Mouse (Mus musculus): Measurements from ENCODE around the gene Zfp14. TPM values are rescaled to one million over a fixed set of nuclear protein-coding genes. Genes with fewer than 3 reads are reported as not detected.

Gene Zfp14
- total RNA-seq, 1 experiment, result 2.1 TPM

DNA sequence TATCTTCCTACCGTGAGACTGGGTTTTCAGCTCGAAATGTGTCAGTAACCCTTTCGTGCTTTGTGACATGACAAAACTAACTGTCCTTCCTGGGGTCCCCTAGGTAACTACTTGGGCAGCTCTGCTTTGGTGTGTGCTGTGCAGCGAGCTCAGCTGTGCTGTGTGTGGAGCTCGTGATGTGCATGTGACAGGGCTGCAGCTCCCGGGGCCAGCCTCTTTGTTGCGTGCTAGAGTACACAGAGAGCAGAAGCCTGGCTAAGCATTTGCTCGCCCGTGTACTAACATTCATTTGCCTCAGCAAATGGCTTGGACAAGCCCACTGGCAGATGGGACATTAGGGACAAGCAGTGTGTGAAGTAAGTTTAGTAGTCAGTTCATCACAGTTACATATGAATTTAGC lies 57.8 kb downstream of the Zfp14 start:
- Histone ChIP-seq H3K4me3 (ENCODE audit: insufficient read depth in 1 of 2, low read depth in 1 of 2, low read length in 2 of 2, poor library complexity in 1 of 2, severe bottlenecking in 1 of 2) (no peak overlapping the region), H3K4me1 (ENCODE audit: control insufficient read depth in 2 of 2, insufficient read depth in 2 of 2, low read length in 2 of 2, poor library complexity in 1 of 2) (peaks cover 0 to 9% of the 10 kb centered on the region in 2 experiments; a peak in 2 of 4 replicates), H3K36me3 (ENCODE audit: control insufficient read depth, insufficient read depth, low read length, poor library complexity, severe bottlenecking) (peaks cover 47% of the 10 kb centered on the region), H3K27ac (ENCODE audit: insufficient read depth, low read depth, low read length, poor library complexity, severe bottlenecking) (no peak overlapping the region), H3K9ac (ENCODE audit: insufficient read depth, low read depth, low read length, poor library complexity, severe bottlenecking) (no peak overlapping the region), H3K9me3 (ENCODE audit: control insufficient read depth, insufficient read depth, low read depth, low read length) (no peaks in the 10 kb centered on the region)
- DNase-seq (ENCODE audit: low read depth, low spot score), result no peak
- TF ChIP-seq ZC3H11A (IDR thresholded peaks at IDR 0.05; ENCODE audit: borderline replicate concordance, low read depth, low read length) (no peak), HCFC1 (IDR thresholded peaks at IDR 0.05; ENCODE audit: borderline replicate concordance, insufficient read depth, low read length) (no peak), MAFK (IDR thresholded peaks at IDR 0.05; ENCODE audit: insufficient read depth, low read depth, low read length) (no peak), ZNF384 (IDR thresholded peaks at IDR 0.05; ENCODE audit: low read depth, low read length) (no peak), CHD2 (IDR thresholded peaks at IDR 0.05; ENCODE audit: low read depth, low read length) (no peak)
- in situ Hi-C loops (cut with MboI; ENCODE audit: low sequenced_read_pairs in 2 of 2, unreplicated experiment in 2 of 2), result no loop called here

DNA sequence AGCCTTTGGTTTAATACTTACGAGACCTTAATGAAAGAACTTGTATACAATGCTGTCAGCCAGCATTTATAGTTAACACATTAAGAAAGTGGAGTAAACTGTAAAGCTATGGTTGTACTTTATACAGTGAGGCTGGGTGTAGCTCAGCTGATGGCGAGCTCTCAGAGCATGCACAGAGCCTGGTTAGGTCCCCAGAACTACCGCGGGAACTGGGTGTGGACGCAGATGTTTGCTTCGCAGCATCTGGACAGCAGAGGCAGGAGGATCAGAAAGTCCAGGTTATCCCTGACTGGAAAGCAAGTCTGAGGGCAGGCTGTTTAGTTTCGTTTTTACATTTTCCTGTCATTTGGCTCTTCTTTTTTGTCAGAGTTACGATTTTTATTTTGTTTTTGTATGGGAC lies 58.5 kb downstream of the Zfp14 start:
- TF ChIP-seq MAFK (IDR thresholded peaks at IDR 0.05; ENCODE audit: insufficient read depth, low read depth, low read length) (no peak), ZC3H11A (IDR thresholded peaks at IDR 0.05; ENCODE audit: borderline replicate concordance, low read depth, low read length) (no peak), ZNF384 (IDR thresholded peaks at IDR 0.05; ENCODE audit: low read depth, low read length) (no peak), HCFC1 (IDR thresholded peaks at IDR 0.05; ENCODE audit: borderline replicate concordance, insufficient read depth, low read length) (no peak), CHD2 (IDR thresholded peaks at IDR 0.05; ENCODE audit: low read depth, low read length) (no peak)
- H3K4me1 ChIP-seq (ENCODE audit: control insufficient read depth in 2 of 2, insufficient read depth in 2 of 2, low read length in 2 of 2, poor library complexity in 1 of 2), result peaks cover 0 to 11% of the 10 kb centered on the region in 2 experiments; a peak in 2 of 4 replicates
- H3K36me3 ChIP-seq (ENCODE audit: control insufficient read depth, insufficient read depth, low read length, poor library complexity, severe bottlenecking), result peaks cover 45% of the 10 kb centered on the region
- DNase-seq (ENCODE audit: low read depth, low spot score), result no peak
- H3K27ac ChIP-seq (ENCODE audit: insufficient read depth, low read depth, low read length, poor library complexity, severe bottlenecking), result no peak overlapping the region
- no peaks in the 10 kb centered on the region for H3K9me3 ChIP-seq (ENCODE audit: control insufficient read depth, insufficient read depth, low read depth, low read length)
- H3K9ac ChIP-seq (ENCODE audit: insufficient read depth, low read depth, low read length, poor library complexity, severe bottlenecking), result no peak overlapping the region
- in situ Hi-C loops (cut with MboI; ENCODE audit: low sequenced_read_pairs in 2 of 2, unreplicated experiment in 2 of 2), result no loop called here
- H3K4me3 ChIP-seq (ENCODE audit: insufficient read depth in 1 of 2, low read depth in 1 of 2, low read length in 2 of 2, poor library complexity in 1 of 2, severe bottlenecking in 1 of 2), result no peak overlapping the region

DNA sequence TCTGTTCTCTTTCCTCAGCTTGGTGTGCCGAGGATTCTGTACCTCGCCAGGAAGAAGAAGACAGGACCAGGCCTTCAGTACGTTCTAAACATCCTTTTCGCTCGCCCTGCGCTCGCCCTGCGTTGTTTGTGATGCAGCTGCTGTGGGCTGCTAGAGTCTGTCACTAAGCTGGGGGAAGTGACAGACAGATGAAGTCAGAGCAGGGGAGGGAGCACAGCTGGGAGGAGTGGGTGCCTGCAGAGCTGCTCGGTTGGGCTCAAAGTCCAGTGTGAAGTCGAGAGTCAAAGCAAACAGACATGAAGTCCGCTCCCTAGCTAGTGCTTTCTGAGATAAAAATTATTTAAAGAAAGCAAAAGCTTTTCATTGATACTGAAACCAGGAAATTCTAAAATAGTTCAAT lies 62.1 kb downstream of the Zfp14 start:
- Histone ChIP-seq H3K36me3 (ENCODE audit: control insufficient read depth, insufficient read depth, low read length, poor library complexity, severe bottlenecking) (peaks cover 46% of the 10 kb centered on the region), H3K4me3 (ENCODE audit: insufficient read depth in 1 of 2, low read depth in 1 of 2, low read length in 2 of 2, poor library complexity in 1 of 2, severe bottlenecking in 1 of 2) (no peak overlapping the region), H3K27ac (ENCODE audit: insufficient read depth, low read depth, low read length, poor library complexity, severe bottlenecking) (no peak overlapping the region), H3K4me1 (ENCODE audit: control insufficient read depth in 2 of 2, insufficient read depth in 2 of 2, low read length in 2 of 2, poor library complexity in 1 of 2) (peaks cover 6 to 15% of the 10 kb centered on the region in 2 experiments; a peak in 3 of 4 replicates), H3K9me3 (ENCODE audit: control insufficient read depth, insufficient read depth, low read depth, low read length) (no peaks in the 10 kb centered on the region), H3K9ac (ENCODE audit: insufficient read depth, low read depth, low read length, poor library complexity, severe bottlenecking) (no peak overlapping the region)
- TF ChIP-seq MAFK (IDR thresholded peaks at IDR 0.05; ENCODE audit: insufficient read depth, low read depth, low read length) (no peak), ZC3H11A (IDR thresholded peaks at IDR 0.05; ENCODE audit: borderline replicate concordance, low read depth, low read length) (no peak), CHD2 (IDR thresholded peaks at IDR 0.05; ENCODE audit: low read depth, low read length) (no peak), HCFC1 (IDR thresholded peaks at IDR 0.05; ENCODE audit: borderline replicate concordance, insufficient read depth, low read length) (no peak), ZNF384 (IDR thresholded peaks at IDR 0.05; ENCODE audit: low read depth, low read length) (no peak)
- in situ Hi-C loops (cut with MboI; ENCODE audit: low sequenced_read_pairs in 2 of 2, unreplicated experiment in 2 of 2), result no loop called here
- no peak for DNase-seq (ENCODE audit: low read depth, low spot score)

DNA sequence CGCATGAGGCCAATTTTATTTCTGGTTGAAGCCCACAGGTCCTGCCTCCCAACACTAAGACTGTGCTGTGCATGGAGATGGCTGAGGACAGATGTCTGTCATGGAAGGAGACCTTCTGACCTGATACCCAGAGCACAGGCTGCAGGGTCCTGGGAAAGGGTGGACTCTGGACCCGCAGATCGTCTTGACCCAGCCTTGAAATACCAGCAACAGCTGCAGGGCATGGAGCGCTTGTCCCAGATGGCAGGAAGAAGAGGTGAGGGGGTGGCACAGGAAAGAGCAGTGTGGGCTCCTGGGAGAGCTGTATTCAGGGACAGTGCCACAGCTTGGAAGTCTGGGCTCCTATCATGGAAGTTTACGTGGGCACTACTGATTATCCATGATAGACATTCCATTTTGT lies 63.6 kb downstream of the Zfp14 start:
- H3K4me1 ChIP-seq (ENCODE audit: control insufficient read depth in 2 of 2, insufficient read depth in 2 of 2, low read length in 2 of 2, poor library complexity in 1 of 2), result peaks cover 6 to 15% of the 10 kb centered on the region in 2 experiments; a peak in 3 of 4 replicates
- TF ChIP-seq HCFC1 (IDR thresholded peaks at IDR 0.05; ENCODE audit: borderline replicate concordance, insufficient read depth, low read length) (no peak), ZNF384 (IDR thresholded peaks at IDR 0.05; ENCODE audit: low read depth, low read length) (no peak), MAFK (IDR thresholded peaks at IDR 0.05; ENCODE audit: insufficient read depth, low read depth, low read length) (no peak), ZC3H11A (IDR thresholded peaks at IDR 0.05; ENCODE audit: borderline replicate concordance, low read depth, low read length) (no peak)
- no peak overlapping the region for H3K27ac ChIP-seq (ENCODE audit: insufficient read depth, low read depth, low read length, poor library complexity, severe bottlenecking)
- in situ Hi-C loops (cut with MboI; ENCODE audit: low sequenced_read_pairs in 2 of 2, unreplicated experiment in 2 of 2), result no loop called here
- no peaks in the 10 kb centered on the region for H3K9me3 ChIP-seq (ENCODE audit: control insufficient read depth, insufficient read depth, low read depth, low read length)
- no peak for DNase-seq (ENCODE audit: low read depth, low spot score)
- H3K36me3 ChIP-seq (ENCODE audit: control insufficient read depth, insufficient read depth, low read length, poor library complexity, severe bottlenecking), result peaks cover 37% of the 10 kb centered on the region
- no peak overlapping the region for H3K4me3 ChIP-seq (ENCODE audit: insufficient read depth in 1 of 2, low read depth in 1 of 2, low read length in 2 of 2, poor library complexity in 1 of 2, severe bottlenecking in 1 of 2)
- H3K9ac ChIP-seq (ENCODE audit: insufficient read depth, low read depth, low read length, poor library complexity, severe bottlenecking), result no peak overlapping the region

Other genes with a start within 250 kb of the Zfp14 start
- 4.5 and 5.3 TPM in 2 replicates for gene Zfp790, start 235.3 kb downstream of the Zfp14 start, total RNA-seq (2012; rRNA removed)
- 6.9 and 12.3 TPM in 2 replicates for gene Zfp940, start 197.7 kb downstream of the Zfp14 start, total RNA-seq (2012; rRNA removed)
- gene Zfp420, start 191.4 kb downstream of the Zfp14 start, total RNA-seq (2012; rRNA removed), result 5.6 and 6.9 TPM in 2 replicates
- gene Zfp27, start 144.8 kb downstream of the Zfp14 start, total RNA-seq (2012; rRNA removed), result 5.1 and 6.1 TPM in 2 replicates
- gene Zfp383, start 143.2 kb downstream of the Zfp14 start, total RNA-seq (2012; rRNA removed), result 5.1 and 5.4 TPM in 2 replicates
- 11.7 and 24.1 TPM in 2 replicates for gene Zfp74, start 97.3 kb downstream of the Zfp14 start, total RNA-seq (2012; rRNA removed)
- 120 and 126 TPM in 2 replicates for gene Zfp568, start 67.4 kb downstream of the Zfp14 start, total RNA-seq (2012; rRNA removed)
- gene Zfp82, start 21.5 kb upstream of the Zfp14 start, total RNA-seq (2012; rRNA removed), result 5.8 and 7.3 TPM in 2 replicates
- gene Gm26920, start 39.0 kb upstream of the Zfp14 start, total RNA-seq (2012; rRNA removed), result 0.26 and 0.71 TPM in 2 replicates
- gene Zfp566, start 39.1 kb upstream of the Zfp14 start, total RNA-seq (2012; rRNA removed), result 13.1 and 16.3 TPM in 2 replicates
- gene Zfp260, start 43.4 kb upstream of the Zfp14 start, total RNA-seq (2012; rRNA removed), result 33.5 and 40.4 TPM in 2 replicates
- 5.3 and 5.7 TPM in 2 replicates for gene Zfp382, start 70.6 kb upstream of the Zfp14 start, total RNA-seq (2012; rRNA removed)
- gene Zfp146, start 118.4 kb upstream of the Zfp14 start, total RNA-seq (2012; rRNA removed), result 35.0 and 37.9 TPM in 2 replicates
- 54.8 and 57.8 TPM in 2 replicates for gene Cox7a1, start 132.8 kb upstream of the Zfp14 start, total RNA-seq (2012; rRNA removed)
- gene Capns1, start 147.4 kb upstream of the Zfp14 start, total RNA-seq (2012; rRNA removed), result 160 and 164 TPM in 2 replicates
- gene Polr2i, start 180.6 kb upstream of the Zfp14 start, total RNA-seq (2012; rRNA removed), result 209 and 309 TPM in 2 replicates
- 158 and 173 TPM in 2 replicates for gene Tbcb, start 180.9 kb upstream of the Zfp14 start, total RNA-seq (2012; rRNA removed)
- not detected in 2 replicates for gene Ovol3, start 184.3 kb upstream of the Zfp14 start, total RNA-seq (2012; rRNA removed)
- gene Thap8, start 228.7 kb upstream of the Zfp14 start, total RNA-seq (2012; rRNA removed), result 1.2 and 2.7 TPM in 2 replicates
- 21.6 and 30.5 TPM in 2 replicates for gene Wdr62, start 229.0 kb upstream of the Zfp14 start, total RNA-seq (2012; rRNA removed)
- gene Clip3, start 240.3 kb upstream of the Zfp14 start, total RNA-seq (2012; rRNA removed), result 4.4 and 5.4 TPM in 2 replicates

Measured in ES-E14 (cell line).